Mouse (Mus musculus): ENCODE data around the gene Gm21863. TPM values are rescaled to one million over a fixed set of nuclear protein-coding genes. Genes with fewer than 3 reads are reported as not detected.
"Not testable (repeated sequence)": the region's sequence is repeated elsewhere in the genome, so short reads cannot be mapped to it uniquely, and the experiment has no call there.

The Gm21863 gene
- total RNA-seq (2022), result not detected

GRCm38 (mm10) chr12:19953869-19954555 is at the start of gene Gm21863:
Gm21863 (plus strand) TSS chr12:19954505.
- not testable (repeated sequence) for DNase-seq (ENCODE audit: low spot score in 2 of 2)

DNA sequence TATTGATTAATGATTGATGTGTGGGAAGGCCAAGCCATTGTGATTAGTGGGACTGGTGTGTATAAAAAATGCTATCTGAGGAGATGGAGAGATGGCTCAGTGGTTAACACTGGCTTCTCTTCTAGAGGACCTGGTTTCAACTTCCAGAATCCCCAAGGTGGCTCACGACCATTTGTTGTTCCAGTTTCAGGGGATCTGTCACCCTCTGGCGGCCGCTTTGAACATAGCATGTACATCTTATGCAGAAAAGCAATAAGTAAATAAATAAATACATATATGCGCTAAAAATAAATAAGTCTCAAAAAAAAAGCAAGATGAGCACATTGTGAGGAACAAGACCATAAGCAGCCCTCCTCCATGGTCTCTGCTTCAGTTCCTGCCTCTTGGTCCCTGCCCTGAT is 26.3 kb upstream of the Gm21863 start:
- DNase-seq (ENCODE audit: low spot score in 2 of 2), result not testable (repeated sequence)

Measured in left cerebral cortex, adult 8-10 months (tissue).